Mouse (Mus musculus) forebrain, embryonic 12.5 days (tissue): ENCODE measurements around the gene Gm20388. TPM values are rescaled to one million over a fixed set of nuclear protein-coding genes. Genes with fewer than 3 reads are reported as not detected.
A peak's percentile ranks its signal among the peaks of the same experiment; 100 is the strongest.
"Not testable (repeated sequence)": the region's sequence is repeated elsewhere in the genome, so short reads cannot be mapped to it uniquely, and the experiment has no call there.

Experiments used
- ATAC-seq: fragments of 200-750 bp; cut with Nextera tagmentation; 2 replicates; pipeline ENCODE4 v1.8.0; 2017; ENCODE audit warnings: moderate TSS enrichment; ENCODE audit not compliant: low FRiP score
- H3K27ac ChIP-seq: fragments of 300-500 bp; sonication (generic); 2 replicates; pipeline ENCODE4 v1.5.1; 2016; ENCODE audit warnings: mild to moderate bottlenecking
- H3K27me3 ChIP-seq: fragments of 300-500 bp; sonication (generic); 2 replicates; pipeline ENCODE4 v1.6.1; 2016; ENCODE audit warnings: mild to moderate bottlenecking
- H3K36me3 ChIP-seq: fragments of 300-500 bp; sonication (generic); replicated peaks from 2 replicates; pipeline ENCODE4 v1.6.1; 2016; ENCODE audit warnings: mild to moderate bottlenecking
- H3K4me1 ChIP-seq: fragments of 300-500 bp; sonication (generic); 2 replicates; pipeline ENCODE4 v1.6.1; 2016
- H3K4me2 ChIP-seq: fragments of 300-500 bp; sonication (generic); 2 replicates; pipeline ENCODE4 v1.6.1; 2016; ENCODE audit warnings: mild to moderate bottlenecking, moderate library complexity
- H3K4me3 ChIP-seq: fragments of 300-500 bp; sonication (generic); replicated peaks from 2 replicates; pipeline ENCODE4 v1.5.1; 2016; ENCODE audit warnings: mild to moderate bottlenecking
- H3K9ac ChIP-seq: fragments of 300-500 bp; sonication (generic); 2 replicates; pipeline ENCODE4 v1.6.1; 2016; ENCODE audit warnings: mild to moderate bottlenecking
- H3K9me3 ChIP-seq: fragments of 300-500 bp; sonication (generic); 2 replicates; pipeline ENCODE4 v1.6.1; 2016
- WGBS: fragments of 180-500 bp; shearing (Covaris S2); methylation state at CpG from one replicate; pipeline ENCODE4 v1.1.7; 2016; 5-methylcytosine and 5-hydroxymethylcytosine counted together
- polyA plus RNA-seq: library from polyadenylated mRNA; unstranded; fragments of >200 nt; fragmentation: Nextera tagmentation; extraction: Ambion mirVana; gene quantifications from 2 replicates; pipeline ENCODE4 v1.2.1, GENCODE M21; 2016

Gm20388 gene
- polyA plus RNA-seq, 1 experiment from 2014 or later = not detected

DNA sequence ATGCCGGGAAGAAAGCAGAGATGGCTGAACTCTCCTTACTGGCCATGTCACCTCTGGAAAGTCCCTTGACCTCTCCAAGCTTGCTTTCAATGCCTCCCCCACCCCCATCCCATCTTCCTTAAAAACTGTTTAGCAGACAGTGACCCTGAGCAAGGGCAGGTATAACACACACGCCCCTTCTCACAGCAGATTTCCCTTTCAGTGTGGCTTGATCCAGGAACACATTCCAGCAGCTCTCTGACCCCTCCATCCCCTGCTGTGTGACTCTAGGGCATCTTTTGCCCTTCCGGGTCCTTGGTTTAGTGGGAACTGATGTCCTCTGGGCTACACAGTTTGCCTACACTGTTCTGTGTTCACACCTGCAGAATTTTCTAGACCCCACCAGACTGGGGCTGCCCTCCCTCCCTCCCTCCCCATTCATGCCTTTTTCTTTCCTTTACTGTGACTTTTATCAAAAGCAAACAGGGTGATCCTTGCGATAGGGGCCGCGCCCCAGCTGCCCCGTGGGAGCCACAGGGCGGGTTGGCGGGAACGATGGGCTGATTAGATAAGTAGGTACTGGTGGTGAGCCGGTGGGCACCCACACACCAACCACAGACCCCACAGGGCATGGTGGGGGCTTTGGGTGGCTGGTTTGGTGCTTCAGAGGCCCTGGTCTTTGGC is 2408.5 kb downstream of the Gm20388 start:
- H3K4me3 ChIP-seq = no peak overlapping the region
- no peak overlapping the region for H3K27ac ChIP-seq
- H3K9ac ChIP-seq = no peak overlapping the region
- H3K9me3 ChIP-seq = no peaks in the 10 kb centered on the region
- H3K27me3 ChIP-seq = peaks cover 4% of the 10 kb centered on the region; the same call in 1 of the 2 replicates
- H3K4me1 ChIP-seq = peaks cover 29% of the 10 kb centered on the region
- no peak overlapping the region for H3K4me2 ChIP-seq
- H3K36me3 ChIP-seq = no peaks in the 10 kb centered on the region
- WGBS = 76% methylated on average over 11 of the region's 11 CpGs
- ATAC-seq = no peak

GRCm38 (mm10) chr8:122319708-122320075 is 2409.1 kb downstream of the Gm20388 start:
- 74% methylated on average over 7 of the region's 7 CpGs for WGBS
- Histone ChIP-seq H3K9ac (no peak overlapping the region), H3K4me3 (no peak overlapping the region), H3K36me3 (no peaks in the 10 kb centered on the region), H3K9me3 (no peaks in the 10 kb centered on the region), H3K4me2 (no peak overlapping the region), H3K27me3 (peaks cover 4% of the 10 kb centered on the region; the same call in 1 of the 2 replicates), H3K4me1 (peaks cover 34% of the 10 kb centered on the region), H3K27ac (no peak overlapping the region)
- no peak for ATAC-seq

GRCm38 (mm10) chr8:122320541-122320940 is 2409.9 kb downstream of the Gm20388 start:
- Histone ChIP-seq H3K36me3 (no peaks in the 10 kb centered on the region), H3K27me3 (peaks cover 10% of the 10 kb centered on the region), H3K4me2 (no peak overlapping the region), H3K27ac (no peak overlapping the region), H3K4me1 (peaks cover 43% of the 10 kb centered on the region), H3K4me3 (no peak overlapping the region), H3K9ac (no peak overlapping the region), H3K9me3 (no peaks in the 10 kb centered on the region)
- 7% methylated on average over 3 of the region's 3 CpGs for WGBS
- no peak for ATAC-seq

- Histone ChIP-seq H3K4me3 (no peak overlapping the region), H3K4me1 (peaks cover 52% of the 10 kb centered on the region), H3K9ac (peak overlapping the region; percentile 7; the same call in 1 of the 2 replicates), H3K4me2 (no peak overlapping the region), H3K36me3 (no peaks in the 10 kb centered on the region), H3K9me3 (no peaks in the 10 kb centered on the region), H3K27ac (no peak overlapping the region), H3K27me3 (peaks cover 16% of the 10 kb centered on the region)
- no peak for ATAC-seq
- 73% methylated on average over 10 of the region's 10 CpGs for WGBS
Observed at GRCm38 (mm10) chr8:122321455-122321921, 2410.8 kb downstream of the Gm20388 start.

DNA sequence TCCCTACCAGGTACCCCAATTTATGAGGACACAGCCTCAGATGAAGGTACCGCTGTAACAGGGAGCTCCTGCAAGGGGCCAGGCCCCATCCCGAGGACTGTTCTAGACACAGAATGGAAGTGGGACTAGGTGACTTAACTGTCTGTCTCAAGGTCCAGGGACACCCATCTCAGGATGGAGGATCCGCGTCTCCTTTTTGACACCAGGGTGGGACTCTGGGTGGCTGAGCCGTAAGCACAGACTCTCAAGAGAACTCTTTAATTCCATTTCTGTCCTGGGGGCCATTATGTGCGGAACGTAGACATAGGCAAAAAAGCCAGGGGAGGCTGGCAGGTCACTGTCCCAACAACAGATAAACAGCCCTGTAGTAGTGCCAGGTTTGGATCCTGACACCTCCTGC is 2411.5 kb downstream of the Gm20388 start:
- Histone ChIP-seq H3K4me2 (no peak overlapping the region), H3K27ac (no peak overlapping the region), H3K9ac (no peak overlapping the region), H3K4me3 (no peak overlapping the region), H3K4me1 (peaks cover 52% of the 10 kb centered on the region), H3K36me3 (no peaks in the 10 kb centered on the region), H3K27me3 (peaks cover 16% of the 10 kb centered on the region), H3K9me3 (no peaks in the 10 kb centered on the region)
- ATAC-seq = no peak
- 89% methylated on average over 7 of the region's 7 CpGs for WGBS

GRCm38 (mm10) chr8:122322792-122323191 is 2412.2 kb downstream of the Gm20388 start:
- ATAC-seq = no peak
- H3K4me2 ChIP-seq = no peak overlapping the region
- H3K4me1 ChIP-seq = peaks cover 49% of the 10 kb centered on the region
- H3K27ac ChIP-seq = no peak overlapping the region
- H3K9ac ChIP-seq = no peak overlapping the region
- H3K4me3 ChIP-seq = no peak overlapping the region
- H3K36me3 ChIP-seq = no peaks in the 10 kb centered on the region
- peaks cover 16% of the 10 kb centered on the region for H3K27me3 ChIP-seq
- H3K9me3 ChIP-seq = no peaks in the 10 kb centered on the region
- WGBS = 64% methylated on average over 11 of the region's 11 CpGs

DNA sequence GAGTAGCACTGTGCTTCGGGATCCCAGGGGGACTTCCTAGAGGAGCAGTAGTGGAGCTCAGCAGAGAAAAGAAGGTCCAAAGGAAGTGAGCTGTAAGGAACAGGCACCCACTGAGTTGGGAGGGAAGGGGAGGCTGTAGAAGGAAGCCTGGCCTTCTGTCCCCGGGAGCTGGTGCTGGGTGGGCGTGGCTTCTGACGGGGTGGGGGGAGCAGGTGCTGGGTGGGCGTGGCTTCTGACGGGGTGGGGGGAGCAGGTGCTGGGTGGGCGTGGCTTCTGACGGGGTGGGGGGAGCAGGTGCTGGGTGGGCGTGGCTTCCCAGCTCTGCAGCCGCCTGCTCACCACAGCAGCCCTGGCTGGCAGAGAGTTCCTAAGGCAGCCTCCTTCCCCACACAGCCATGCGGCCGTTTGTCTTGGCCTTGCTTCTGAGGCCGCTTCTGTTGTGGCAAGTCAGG is 2413.3 kb downstream of the Gm20388 start:
- 0 out of 2 replicates have a peak overlapping the region, but pooled peaks have one; percentile 6 for H3K4me2 ChIP-seq
- H3K4me3 ChIP-seq, ATAC-seq, H3K9ac ChIP-seq, H3K9me3 ChIP-seq, H3K36me3 ChIP-seq: not testable (repeated sequence)
- H3K27me3 ChIP-seq = peaks cover 16% of the 10 kb centered on the region
- WGBS = 3% methylated on average over 13 of the region's 13 CpGs
- peaks cover 53% of the 10 kb centered on the region for H3K4me1 ChIP-seq
- H3K27ac ChIP-seq = 0 out of 2 replicates have a peak overlapping the region, but pooled peaks have one; percentile 25

DNA sequence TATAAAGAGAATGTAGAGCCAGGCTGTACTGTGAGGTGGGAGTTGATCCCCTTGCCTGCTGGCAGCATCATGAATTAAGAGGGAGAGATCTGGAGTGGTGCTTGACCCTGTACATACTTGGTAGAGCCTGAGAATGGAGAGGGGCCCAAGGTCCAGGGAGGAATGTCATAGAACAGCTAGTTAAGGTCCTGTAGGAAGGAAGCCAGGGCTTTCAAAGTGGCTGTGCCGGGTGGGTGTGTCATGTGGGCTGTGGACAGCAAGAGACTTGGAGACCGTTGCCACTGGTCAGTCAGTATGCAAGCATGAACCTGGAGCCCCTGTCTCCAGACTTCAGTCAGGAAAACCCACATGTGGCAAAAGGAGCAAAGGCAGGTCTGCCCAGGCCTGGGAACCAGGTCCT is 2414.6 kb downstream of the Gm20388 start:
- 64% methylated on average over 2 of the region's 2 CpGs for WGBS
- no peak overlapping the region for H3K9ac ChIP-seq

GRCm38 (mm10) chr8:122326114-122326542 is 2415.5 kb downstream of the Gm20388 start:
- H3K9me3 ChIP-seq = no peaks in the 10 kb centered on the region
- peaks cover 58% of the 10 kb centered on the region for H3K4me1 ChIP-seq
- WGBS = 7% methylated on average over 14 of the region's 14 CpGs
- H3K9ac ChIP-seq = no peak overlapping the region
- no peak overlapping the region for H3K27ac ChIP-seq
- no peak for ATAC-seq
- H3K4me3 ChIP-seq = no peak overlapping the region
- peaks cover 13% of the 10 kb centered on the region for H3K27me3 ChIP-seq
- no peaks in the 10 kb centered on the region for H3K36me3 ChIP-seq
- H3K4me2 ChIP-seq = no peak overlapping the region

More for the DNA sequence above, 2414.6 kb downstream of the Gm20388 start:
- peaks cover 13% of the 10 kb centered on the region for H3K27me3 ChIP-seq
- no peak for ATAC-seq
- peaks cover 65% of the 10 kb centered on the region for H3K4me1 ChIP-seq
- H3K9me3 ChIP-seq = no peaks in the 10 kb centered on the region
- no peak overlapping the region for H3K4me2 ChIP-seq
- no peak overlapping the region for H3K4me3 ChIP-seq
- no peaks in the 10 kb centered on the region for H3K36me3 ChIP-seq
- H3K27ac ChIP-seq = no peak overlapping the region

- no peak overlapping the region for H3K9ac ChIP-seq
- no peak for ATAC-seq
- peaks cover 25% of the 10 kb centered on the region for H3K27me3 ChIP-seq
- H3K4me2 ChIP-seq = no peak overlapping the region
- no peak overlapping the region for H3K4me3 ChIP-seq
- H3K36me3 ChIP-seq = no peaks in the 10 kb centered on the region
- H3K9me3 ChIP-seq = no peaks in the 10 kb centered on the region
- H3K4me1 ChIP-seq = peaks cover 45% of the 10 kb centered on the region
- 78% methylated on average over 6 of the region's 8 CpGs for WGBS
- 0 out of 2 replicates have a peak overlapping the region, but pooled peaks have one; percentile 1 for H3K27ac ChIP-seq
Observed at GRCm38 (mm10) chr8:122329072-122329471, 2418.4 kb downstream of the Gm20388 start.

GRCm38 (mm10) chr8:122329553-122330239 is 2419.1 kb downstream of the Gm20388 start:
- no peak overlapping the region for H3K9ac ChIP-seq
- no peak overlapping the region for H3K4me3 ChIP-seq
- H3K27ac ChIP-seq = 0 out of 2 replicates have a peak overlapping the region, but pooled peaks have one; percentile 1
- WGBS = 66% methylated on average over 22 of the region's 22 CpGs
- no peaks in the 10 kb centered on the region for H3K36me3 ChIP-seq
- no peak for ATAC-seq
- H3K27me3 ChIP-seq = peaks cover 31% of the 10 kb centered on the region
- H3K9me3 ChIP-seq = no peaks in the 10 kb centered on the region
- peaks cover 39% of the 10 kb centered on the region for H3K4me1 ChIP-seq
- H3K4me2 ChIP-seq = no peak overlapping the region

DNA sequence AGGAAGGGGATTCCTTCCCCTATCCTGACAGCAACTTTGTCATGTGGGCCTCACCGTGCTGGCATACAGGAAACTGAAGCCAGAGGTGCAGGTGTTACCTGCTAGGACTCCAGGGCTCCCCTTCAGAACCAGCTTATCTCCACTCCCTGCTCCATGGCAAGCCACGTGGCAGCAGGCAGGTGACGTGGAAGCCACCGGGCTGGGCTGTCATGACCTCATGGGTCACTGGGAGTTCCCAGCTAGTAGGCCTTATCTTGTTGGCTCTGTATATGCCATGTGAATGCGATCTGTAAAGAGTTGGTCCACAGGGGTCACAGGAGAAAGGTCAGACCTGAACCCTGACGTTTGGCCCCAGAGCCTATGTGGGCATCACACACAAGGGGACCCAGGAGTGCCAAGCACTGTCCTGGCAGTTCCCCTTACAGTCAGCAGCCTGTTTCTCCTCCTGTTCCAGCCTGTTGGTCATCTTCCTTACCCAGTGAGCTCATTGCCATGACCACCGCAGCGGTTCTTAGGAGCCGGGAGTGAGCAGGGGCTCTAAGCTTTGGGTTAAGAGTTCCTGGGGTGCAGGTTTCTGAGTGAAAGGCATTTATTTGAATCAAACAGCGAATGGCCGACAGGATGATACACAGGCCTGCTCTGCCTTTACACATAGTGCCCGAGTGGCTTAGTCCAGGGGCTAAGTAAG is 2419.9 kb downstream of the Gm20388 start:
- no peak overlapping the region for H3K4me3 ChIP-seq
- H3K27me3 ChIP-seq = peaks cover 33% of the 10 kb centered on the region
- 78% methylated on average over 12 of the region's 12 CpGs for WGBS
- H3K9ac ChIP-seq = no peak overlapping the region
- no peak for ATAC-seq
- no peak overlapping the region for H3K27ac ChIP-seq
- H3K4me2 ChIP-seq = no peak overlapping the region
- peaks cover 34% of the 10 kb centered on the region for H3K4me1 ChIP-seq
- no peaks in the 10 kb centered on the region for H3K9me3 ChIP-seq
- H3K36me3 ChIP-seq = no peaks in the 10 kb centered on the region
